In the genomic region with DNA sequence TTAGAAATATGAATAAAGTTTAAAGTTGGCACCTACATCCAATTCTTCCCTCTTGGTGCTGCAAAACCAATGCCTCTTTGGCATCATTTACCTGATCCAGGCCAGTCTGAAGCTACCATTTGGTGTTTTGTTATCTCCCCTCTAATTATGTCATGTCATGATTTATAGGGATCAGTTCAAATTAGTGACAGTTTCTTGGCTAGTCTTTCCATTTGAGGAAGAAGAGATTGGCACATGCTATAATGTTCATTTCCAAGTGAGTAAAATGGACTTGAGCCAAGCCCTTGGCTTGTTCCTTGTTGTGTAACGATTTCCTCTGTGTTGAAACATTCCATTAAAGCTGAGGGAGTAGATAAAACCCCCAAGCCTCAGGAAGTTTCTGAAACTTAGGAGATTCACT, we compare ENCODE assay signal across 28 mouse cellular contexts.
DNase-seq lines count a peak whose midpoint lies in the region; ATAC-seq and TF ChIP-seq lines count a peak whose summit lies in the region.
"Had no signal": no experiment of that assay in that cellular context is flagged by ENCODE, and none has a peak within 500 bp of the region (broad histone marks: within the 10 kb centered on the region; RNA-seq: fewer than 3 reads in every experiment).

No protein-coding gene starts in this region.

- no peak for TF ChIP-seq EP300 in lung, postnatal 0 days (IDR thresholded peaks at IDR 0.05)

- no peak for TF ChIP-seq CTCF in lung, postnatal 0 days (IDR thresholded peaks at IDR 0.05)

- H3K4me1 ChIP-seq in forebrain, embryonic 13.5 days, result no peaks in the 10 kb centered on the region
- H3K4me1 ChIP-seq in forebrain, embryonic 12.5 days, result no peaks in the 10 kb centered on the region
- no peaks in the 10 kb centered on the region for H3K4me1 ChIP-seq in lung, postnatal 0 days (ENCODE audit: insufficient read depth, low read depth, low read length)
- no peaks in the 10 kb centered on the region for H3K4me1 ChIP-seq in kidney, embryonic 15.5 days
- H3K4me1 ChIP-seq: embryonic facial prominence, embryonic 10.5 days; embryonic facial prominence, embryonic 15.5 days; heart, embryonic 13.5 days; hindbrain, embryonic 15.5 days; limb, embryonic 15.5 days; liver, embryonic 13.5 days had no signal

- H3K36me3 ChIP-seq in forebrain, embryonic 13.5 days (ENCODE audit: poor library complexity, severe bottlenecking), result no peaks in the 10 kb centered on the region
- H3K36me3 ChIP-seq in forebrain, embryonic 12.5 days (replicated peaks), result no peaks in the 10 kb centered on the region
- no peaks in the 10 kb centered on the region for H3K36me3 ChIP-seq in lung, postnatal 0 days (ENCODE audit: insufficient read depth, low read length)
- H3K36me3 ChIP-seq in kidney, embryonic 15.5 days, result no peaks in the 10 kb centered on the region
- H3K36me3 ChIP-seq: embryonic facial prominence, embryonic 10.5 days; embryonic facial prominence, embryonic 15.5 days; heart, embryonic 13.5 days; hindbrain, embryonic 15.5 days; limb, embryonic 15.5 days; liver, embryonic 13.5 days had no signal

- no peak overlapping the region for H3K4me3 ChIP-seq in forebrain, embryonic 13.5 days
- H3K4me3 ChIP-seq in forebrain, embryonic 12.5 days (replicated peaks), result no peak overlapping the region
- no peak overlapping the region for H3K4me3 ChIP-seq in lung, postnatal 0 days (ENCODE audit: low read depth, low read length)
- H3K4me3 ChIP-seq in kidney, embryonic 15.5 days (replicated peaks), result no peak overlapping the region
- H3K4me3 ChIP-seq: embryonic facial prominence, embryonic 10.5 days; embryonic facial prominence, embryonic 15.5 days; gastrocnemius, adult 2 months; heart, embryonic 13.5 days; hindbrain, embryonic 15.5 days; layer of hippocampus, adult 2 months; limb, embryonic 15.5 days; liver, embryonic 13.5 days had no signal

- no peaks in the 10 kb centered on the region for H3K27me3 ChIP-seq in forebrain, embryonic 13.5 days
- H3K27me3 ChIP-seq in forebrain, embryonic 12.5 days, result no peaks in the 10 kb centered on the region
- no peaks in the 10 kb centered on the region for H3K27me3 ChIP-seq in lung, postnatal 0 days (replicated peaks; ENCODE audit: insufficient read depth, low read length)
- H3K27me3 ChIP-seq in kidney, embryonic 15.5 days, result no peaks in the 10 kb centered on the region
- H3K27me3 ChIP-seq: embryonic facial prominence, embryonic 15.5 days; heart, embryonic 13.5 days; hindbrain, embryonic 15.5 days; limb, embryonic 15.5 days; liver, embryonic 13.5 days had no signal

- H3K9me3 ChIP-seq in forebrain, embryonic 13.5 days (replicated peaks), result no peaks in the 10 kb centered on the region
- no peaks in the 10 kb centered on the region for H3K9me3 ChIP-seq in forebrain, embryonic 12.5 days
- no peaks in the 10 kb centered on the region for H3K9me3 ChIP-seq in lung, postnatal 0 days (ENCODE audit: low read length)
- H3K9me3 ChIP-seq in kidney, embryonic 15.5 days (replicated peaks), result no peaks in the 10 kb centered on the region
- H3K9me3 ChIP-seq: embryonic facial prominence, embryonic 10.5 days; embryonic facial prominence, embryonic 15.5 days; heart, embryonic 13.5 days; hindbrain, embryonic 15.5 days; limb, embryonic 15.5 days; liver, embryonic 13.5 days had no signal

- DNase-seq in lung, postnatal 0 days (ENCODE audit: low spot score), result peak; percentile 29
- DNase-seq in lung, postnatal 4 days, result no peak
- peak; percentile 31 for DNase-seq in fat pad, adult 2 months (ENCODE audit: extremely low read depth, low read depth, low spot score)
- DNase-seq in left cerebral cortex, adult 11 months (ENCODE audit: low spot score), result no peak
- DNase-seq: adrenal gland, postnatal 10 days; cerebellum, adult 11-12 months; cerebellum, adult 9-11 months; gastrocnemius, adult 2 months; gastrocnemius, postnatal 36 days; heart, postnatal 10 days; kidney, adult 18-20 months; kidney, postnatal 36 days; left cerebral cortex, postnatal 4 days; liver, embryonic 13.5 days; lung, adult 18-20 months; lung, postnatal 14 days; thymus, adult 2 months; thymus, postnatal 36 days had no signal

- no peak overlapping the region for H3K9ac ChIP-seq in forebrain, embryonic 13.5 days
- H3K9ac ChIP-seq in forebrain, embryonic 12.5 days, result no peak overlapping the region
- H3K9ac ChIP-seq in lung, postnatal 0 days (replicated peaks; ENCODE audit: low read depth), result no peak overlapping the region
- no peak overlapping the region for H3K9ac ChIP-seq in kidney, embryonic 15.5 days
- H3K9ac ChIP-seq: embryonic facial prominence, embryonic 15.5 days; heart, embryonic 13.5 days; hindbrain, embryonic 15.5 days; limb, embryonic 15.5 days; liver, embryonic 13.5 days had no signal

- WGBS in forebrain, embryonic 13.5 days, result 58% methylated on average over 1 of the region's 1 CpGs
- WGBS in forebrain, embryonic 12.5 days, result 84% methylated on average over 1 of the region's 1 CpGs
- 17% methylated on average over 1 of the region's 1 CpGs for WGBS in lung, postnatal 0 days
- WGBS in kidney, embryonic 15.5 days, result 67% methylated on average over 1 of the region's 1 CpGs

- no peak overlapping the region for H3K27ac ChIP-seq in forebrain, embryonic 13.5 days
- H3K27ac ChIP-seq in forebrain, embryonic 12.5 days, result no peak overlapping the region
- no peak overlapping the region for H3K27ac ChIP-seq in lung, postnatal 0 days (ENCODE audit: low read length)
- H3K27ac ChIP-seq in kidney, embryonic 15.5 days, result no peak overlapping the region
- H3K27ac ChIP-seq: embryonic facial prominence, embryonic 10.5 days; embryonic facial prominence, embryonic 15.5 days; gastrocnemius, adult 2 months; heart, embryonic 13.5 days; hindbrain, embryonic 15.5 days; layer of hippocampus, adult 2 months; limb, embryonic 15.5 days; liver, embryonic 13.5 days had no signal

- H3K4me2 ChIP-seq in forebrain, embryonic 13.5 days, result no peak overlapping the region
- no peak overlapping the region for H3K4me2 ChIP-seq in forebrain, embryonic 12.5 days
- H3K4me2 ChIP-seq in lung, postnatal 0 days (replicated peaks; ENCODE audit: low read depth, low read length), result no peak overlapping the region
- no peak overlapping the region for H3K4me2 ChIP-seq in kidney, embryonic 15.5 days
- H3K4me2 ChIP-seq: embryonic facial prominence, embryonic 15.5 days; heart, embryonic 13.5 days; hindbrain, embryonic 15.5 days; limb, embryonic 15.5 days; liver, embryonic 13.5 days; midbrain, embryonic 11.5 days had no signal

- ATAC-seq in forebrain, embryonic 13.5 days, result peak; percentile 62; the same call in 1 of the 2 replicates
- no peak for ATAC-seq in forebrain, embryonic 12.5 days (ENCODE audit: low FRiP score)
- peak; percentile 28; the same call in 1 of the 2 replicates for ATAC-seq in lung, postnatal 0 days
- no peak for ATAC-seq in kidney, embryonic 15.5 days (replicated peaks; ENCODE audit: low FRiP score)

Comparison
In these comparisons a context has a peak if more than half of its experiments do, and no peak if none do; other contexts are left out.
1. ATAC-seq: peak in forebrain, embryonic 13.5 days (single experiment) and lung, postnatal 0 days (single experiment); none in forebrain, embryonic 12.5 days (single experiment) and kidney, embryonic 15.5 days (single experiment).
2. DNase-seq: peak in lung, postnatal 0 days (single experiment) and fat pad, adult 2 months (single experiment); none in lung, postnatal 4 days (0 of 2) and left cerebral cortex, adult 11 months (single experiment).